Mouse (Mus musculus) adrenal gland, adult (tissue): ENCODE results near the gene Thap11.

Experiments
- DNase-seq, 2 experiments: peaks; one replicate each; pipeline ENCODE4 v3.0.0; 2022 to 2023; ENCODE audit warnings: low spot score in 1 of 2; ENCODE audit not compliant: inconsistent age in 2 of 2

Thap11 gene

GRCm38 (mm10) chr8:105851651-105852143, 3.2 kb upstream of the Thap11 start:
- peak; percentile 89 to 97 for DNase-seq

GRCm38 (mm10) chr8:105852146-105852729, 2.7 kb upstream of the Thap11 start:
- DNase-seq: peak; percentile 28 to 65

- DNase-seq: peak in 1 of 2 experiments; percentile 44
Observed at GRCm38 (mm10) chr8:105853178-105853577, 1.8 kb upstream of the Thap11 start, which contains the start of gene Cenpt. TSS of gene Cenpt (minus strand) at chr8:105853278.

- peak in 1 of 2 experiments; percentile 42 for DNase-seq
Observed at GRCm38 (mm10) chr8:105854303-105854702, 629 bp upstream of the Thap11 start.

- peak; percentile 70 to 76 for DNase-seq
Observed at GRCm38 (mm10) chr8:105855248-105856167, 576 bp downstream of the Thap11 start.

GRCm38 (mm10) chr8:105856168-105856835, 1.4 kb downstream of the Thap11 start:
- DNase-seq: no peak

- DNase-seq: no peak
Observed at GRCm38 (mm10) chr8:105858495-105858894, 3.6 kb downstream of the Thap11 start.

- DNase-seq: peak in 1 of 2 experiments; percentile 56
Observed at GRCm38 (mm10) chr8:105859314-105859713, 4.4 kb downstream of the Thap11 start.

GRCm38 (mm10) chr8:105860143-105860981, 5.4 kb downstream of the Thap11 start, which contains the start of gene Nutf2:
TSS of gene Nutf2 (plus strand) at chr8:105860580.
- DNase-seq: peak; percentile 97 to 98

GRCm38 (mm10) chr8:105861951-105862350, 7.0 kb downstream of the Thap11 start:
- peak in 1 of 2 experiments; percentile 76 for DNase-seq

- DNase-seq: no peak
Observed at GRCm38 (mm10) chr8:105866364-105867029, 11.6 kb downstream of the Thap11 start.

- DNase-seq: peak in 1 of 2 experiments; percentile 68
Observed at GRCm38 (mm10) chr8:105874301-105874700, 19.4 kb downstream of the Thap11 start.

GRCm38 (mm10) chr8:105880754-105881520, 26.0 kb downstream of the Thap11 start, which contains the start of gene Edc4:
TSS of gene Edc4 (plus strand) at chr8:105880881.
- peak; percentile 82 to 96 for DNase-seq

- DNase-seq: no peak
Observed at GRCm38 (mm10) chr8:105889756-105890465, 35.0 kb downstream of the Thap11 start.

GRCm38 (mm10) chr8:105890870-105891269, 35.9 kb downstream of the Thap11 start:
- DNase-seq: no peak

- peak; percentile 35 to 64 for DNase-seq
Observed at GRCm38 (mm10) chr8:105892432-105892831, 37.5 kb downstream of the Thap11 start.

GRCm38 (mm10) chr8:105893339-105893738, 38.4 kb downstream of the Thap11 start, which contains the start of gene Nrn1l:
TSS of gene Nrn1l (plus strand) at chr8:105893567.
- peak; percentile 71 to 84 for DNase-seq

GRCm38 (mm10) chr8:105897801-105898480, 43.0 kb downstream of the Thap11 start:
- DNase-seq: no peak
